8 mouse cellular contexts compared by ENCODE assay signal in genomic region chr1:168431711-168432231, GRCm38 (mm10). TPM values are rescaled to one million over a fixed set of nuclear protein-coding genes. Genes with fewer than 3 reads are reported as not detected.
DNase-seq lines count a peak whose midpoint lies in the region; ATAC-seq and TF ChIP-seq lines count a peak whose summit lies in the region.

No protein-coding gene starts in this region.

- in situ Hi-C loops in ES-E14 (cut with MboI; ENCODE audit: low sequenced_read_pairs in 2 of 2, unreplicated experiment in 2 of 2): no loop called here

- no peak for TF ChIP-seq EP300 in heart, postnatal 0 days (IDR thresholded peaks at IDR 0.05; ENCODE audit: low read depth)

- no peaks in the 10 kb centered on the region for H3K9me3 ChIP-seq in ES-E14 (ENCODE audit: control insufficient read depth, insufficient read depth, low read depth, low read length)
- no peaks in the 10 kb centered on the region for H3K9me3 ChIP-seq in heart, postnatal 0 days (replicated peaks; ENCODE audit: control insufficient read depth, low read length)
- H3K9me3 ChIP-seq in liver, embryonic 11.5 days (ENCODE audit: control insufficient read depth, low read length): no peaks in the 10 kb centered on the region

- peak overlapping the region; percentile 52; the same call in 1 of the 2 replicates for H3K9ac ChIP-seq in ES-E14 (ENCODE audit: insufficient read depth, low read depth, low read length, poor library complexity, severe bottlenecking)
- H3K9ac ChIP-seq in heart, postnatal 0 days (replicated peaks; ENCODE audit: low read depth, low read length): peak overlapping the region; percentile 75
- H3K9ac ChIP-seq in liver, embryonic 11.5 days (ENCODE audit: low read depth, low read length): peak overlapping the region; percentile 70

- peak overlapping the region; percentile 42; the same call in 1 of the 2 replicates for H3K27ac ChIP-seq in ES-E14 (ENCODE audit: insufficient read depth, low read depth, low read length, poor library complexity, severe bottlenecking)
- H3K27ac ChIP-seq in heart, postnatal 0 days (ENCODE audit: low read depth): peak overlapping the region; percentile 97
- H3K27ac ChIP-seq in liver, embryonic 11.5 days (ENCODE audit: low read depth, low read length): peak overlapping the region; percentile 93

- no peaks in the 10 kb centered on the region for H3K36me3 ChIP-seq in ES-E14 (ENCODE audit: control insufficient read depth, insufficient read depth, low read length, poor library complexity, severe bottlenecking)
- no peaks in the 10 kb centered on the region for H3K36me3 ChIP-seq in heart, postnatal 0 days (replicated peaks; ENCODE audit: control insufficient read depth, insufficient read depth, low read length)
- no peaks in the 10 kb centered on the region for H3K36me3 ChIP-seq in liver, embryonic 11.5 days (ENCODE audit: control insufficient read depth, insufficient read depth, low read length)

- H3K4me3 ChIP-seq in ES-E14 (ENCODE audit: insufficient read depth in 1 of 2, low read depth in 1 of 2, low read length in 2 of 2, poor library complexity in 1 of 2, severe bottlenecking in 1 of 2): peak overlapping the region; percentile 74 to 76
- H3K4me3 ChIP-seq in heart, postnatal 0 days (ENCODE audit: low read depth, low read length): peak overlapping the region; percentile 90
- peak overlapping the region; percentile 72 for H3K4me3 ChIP-seq in liver, embryonic 11.5 days (ENCODE audit: low read depth, low read length)

- peak; percentile 74 for ATAC-seq in heart, postnatal 0 days (ENCODE audit: insufficient read depth, low read depth)
- peak; percentile 64 for ATAC-seq in liver, embryonic 11.5 days (replicated peaks; ENCODE audit: low FRiP score)
- peak; percentile 27; the same call in 1 of the 2 replicates for ATAC-seq in neutrophil, adult 5-6 weeks (ENCODE audit: extremely low read depth, insufficient number of reproducible peaks, low FRiP score, poor library complexity, severe bottlenecking)

- peak overlapping the region; percentile 83 for H3K4me2 ChIP-seq in heart, postnatal 0 days (ENCODE audit: low read depth, low read length)
- peak overlapping the region; percentile 82 for H3K4me2 ChIP-seq in liver, embryonic 11.5 days

- no peak for TF ChIP-seq CTCF in heart, postnatal 0 days (IDR thresholded peaks at IDR 0.05; ENCODE audit: low read depth)

- 0 out of 4 replicates have a peak, but pooled peaks cover 0 to 1% of the 10 kb centered on the region in 2 experiments for H3K4me1 ChIP-seq in ES-E14 (ENCODE audit: control insufficient read depth in 2 of 2, insufficient read depth in 2 of 2, low read length in 2 of 2, poor library complexity in 1 of 2)
- H3K4me1 ChIP-seq in heart, postnatal 0 days (ENCODE audit: control insufficient read depth, insufficient read depth): peaks cover 18% of the 10 kb centered on the region
- peaks cover 14% of the 10 kb centered on the region for H3K4me1 ChIP-seq in liver, embryonic 11.5 days (replicated peaks; ENCODE audit: control insufficient read depth, insufficient read depth, low read length)

- peak; percentile 39 for DNase-seq in kidney, adult 11 months
- DNase-seq in kidney, postnatal 10 days: no peak
- peak; percentile 12 for DNase-seq in ES-E14 (ENCODE audit: low read depth, low spot score)
- peak; percentile 91 for DNase-seq in embryo, embryonic 11 days
- DNase-seq in heart, postnatal 0 days (ENCODE audit: low spot score): peak; percentile 85
- DNase-seq in liver, embryonic 11.5 days (ENCODE audit: low spot score): peak; percentile 80
- DNase-seq in B cell, adult 2 months: no peak

- no peaks in the 10 kb centered on the region for H3K27me3 ChIP-seq in heart, postnatal 0 days (ENCODE audit: control insufficient read depth, insufficient read depth, low read length)
- H3K27me3 ChIP-seq in liver, embryonic 11.5 days (replicated peaks; ENCODE audit: control insufficient read depth, insufficient read depth, low read length): no peaks in the 10 kb centered on the region

- WGBS in heart, postnatal 0 days: 0% methylated on average over 14 of the region's 14 CpGs
- WGBS in liver, embryonic 11.5 days: under 1% methylated on average over 14 of the region's 14 CpGs

TF ChIP-seq in ES-E14, 5 proteins besides CTCF, POLR2A, EP300 and RAD21:
- TF ChIP-seq HCFC1 (IDR thresholded peaks at IDR 0.05; ENCODE audit: borderline replicate concordance, insufficient read depth, low read length) (no peak), CHD2 (IDR thresholded peaks at IDR 0.05; ENCODE audit: low read depth, low read length) (no peak), ZNF384 (IDR thresholded peaks at IDR 0.05; ENCODE audit: low read depth, low read length) (no peak), ZC3H11A (IDR thresholded peaks at IDR 0.05; ENCODE audit: borderline replicate concordance, low read depth, low read length) (no peak), MAFK (IDR thresholded peaks at IDR 0.05; ENCODE audit: insufficient read depth, low read depth, low read length) (no peak)

RNA-seq across cellular contexts. Expression of gene Pbx1, which starts 0.3 kb away (rescaled TPM):
- total RNA-seq in ES-E14 (2012; rRNA removed): 7.3 and 10.0 TPM in 2 replicates
- 31.3 and 42.9 TPM in 2 replicates for total RNA-seq in heart, postnatal 0 days (2014; rRNA removed; ENCODE audit: low replicate concordance)
- 15.7 and 17.1 TPM in 2 replicates for polyA plus RNA-seq in heart, postnatal 0 days (2015; fragmentation: Nextera tagmentation; extraction: Ambion mirVana)
- 14.6 and 17.0 TPM in 2 replicates for polyA plus RNA-seq in liver, embryonic 11.5 days (2014; fragmentation: Nextera tagmentation; extraction: Ambion mirVana)
- 40.4 and 42.2 TPM in 2 replicates for total RNA-seq in neutrophil, adult 5-6 weeks (2017)

Comparison
In these comparisons a context has a peak if more than half of its experiments do, and no peak if none do; other contexts are left out.
1. DNase-seq: peak in kidney, adult 11 months (single experiment), ES-E14 (single experiment), embryo, embryonic 11 days (single experiment), heart, postnatal 0 days (single experiment) and liver, embryonic 11.5 days (single experiment); none in kidney, postnatal 10 days (single experiment) and B cell, adult 2 months (0 of 2).
2. H3K27ac ChIP-seq: peak in every context shown above with its lines; median percentile 97 in heart, postnatal 0 days; 93 in liver, embryonic 11.5 days; 42 in ES-E14.
3. Peak in every context shown above with its lines, with median percentiles within 50 percentile points of each other: H3K4me3 ChIP-seq, H3K9ac ChIP-seq and ATAC-seq.